Mouse (Mus musculus): Measurements from ENCODE around the gene Sorbs2.

DNA sequence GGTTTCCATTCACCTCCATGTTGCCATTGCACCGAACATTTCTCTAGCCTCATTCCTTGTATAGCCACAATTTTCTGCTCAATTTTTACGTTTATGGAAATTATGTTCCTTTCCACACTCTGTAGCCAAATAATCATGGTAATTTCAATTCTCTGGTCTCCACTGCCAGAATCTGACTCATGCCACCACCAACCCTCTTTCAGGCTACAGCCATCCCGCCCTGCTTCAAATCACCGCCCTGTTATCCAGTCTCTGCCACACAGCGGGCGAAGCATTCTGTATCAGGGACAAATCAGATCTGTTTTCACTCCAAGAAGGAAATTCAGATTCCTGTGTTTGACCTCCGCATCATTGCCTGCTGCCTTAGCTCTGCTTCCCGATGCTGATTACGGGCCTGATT is 79.4 kb downstream of the Sorbs2 start:
- TF ChIP-seq CTCF (conservative IDR thresholded peaks at IDR 0.05; ENCODE audit: insufficient read depth, insufficient read length, low read depth, low read length) (no peak), POLR2A (IDR thresholded peaks at IDR 0.05; ENCODE audit: low read depth, low read length) (no peak)

Measured in kidney, adult 2 months (tissue).